Mouse (Mus musculus) spleen, postnatal 10 days (tissue): ENCODE measurements around the gene Olfr341.

ENCODE experiments used
- DNase-seq, 2 experiments: peaks; one replicate each; pipeline ENCODE4 v3.0.0; 2021 to 2022; ENCODE audit warnings: low spot score in 2 of 2

Gene Olfr341

GRCm38 (mm10) chr2:36482368-36482767 is at the start of gene Olfr341:
Olfr341 (minus strand) TSS chr2:36482468.
- DNase-seq, result no peak

DNA sequence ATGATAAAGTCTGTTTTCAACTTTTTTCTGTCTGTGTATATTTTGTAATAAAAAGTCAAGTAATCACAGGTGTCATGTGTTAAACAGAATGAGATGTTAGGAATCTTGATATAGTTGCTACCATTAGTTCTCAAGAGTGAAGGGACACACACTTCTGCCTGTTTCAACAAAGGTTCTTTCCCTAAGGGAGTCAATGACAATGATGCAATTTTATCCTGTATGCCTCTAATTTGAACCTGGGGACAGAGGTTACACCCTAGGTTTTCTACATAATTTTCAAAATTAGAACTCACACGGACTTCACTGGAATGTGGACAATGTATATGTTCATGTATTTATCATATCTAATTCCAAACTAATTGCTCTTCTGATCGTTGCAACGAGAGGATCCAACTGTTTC is 42.4 kb upstream of the Olfr341 start, which contains the start of gene Olfr342:
TSS of gene Olfr342 (plus strand) at position 301 of the 400 bp plus-strand sequence.
- no peak for DNase-seq

GRCm38 (mm10) chr2:36473634-36474033 is 8.6 kb downstream of the Olfr341 start:
- no peak for DNase-seq

- DNase-seq, result no peak
Measured at GRCm38 (mm10) chr2:36452287-36452686, 30.0 kb downstream of the Olfr341 start, which contains the start of gene Olfr340. Olfr340 (plus strand) TSS chr2:36452587.
